ENCODE assay signal across 9 mouse cellular contexts in the genomic region with DNA sequence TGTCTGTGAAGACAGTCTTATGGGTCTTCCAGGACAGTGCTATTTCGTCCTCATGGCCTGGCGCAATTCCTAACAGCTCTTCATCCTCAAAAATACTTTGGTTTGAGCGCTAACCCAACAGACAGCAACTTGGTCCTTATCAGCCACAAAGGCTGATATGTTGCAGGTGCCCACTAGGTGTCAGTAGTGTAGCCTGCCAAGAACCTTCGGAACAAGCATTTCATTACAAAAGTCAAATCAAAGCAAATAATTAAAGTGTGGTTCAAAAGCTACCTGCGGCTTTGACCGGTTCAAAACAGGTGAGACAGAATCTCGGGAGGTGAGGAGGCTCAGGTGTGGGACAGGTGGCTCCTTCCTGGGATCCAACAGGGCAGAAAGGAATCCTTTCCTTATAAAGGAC. TPM values are rescaled to one million over a fixed set of nuclear protein-coding genes. Genes with fewer than 3 reads are reported as not detected.
DNase-seq lines count a peak whose midpoint lies in the region; ATAC-seq and TF ChIP-seq lines count a peak whose summit lies in the region.
"Had no signal": no experiment of that assay in that cellular context is flagged by ENCODE, and none has a peak within 500 bp of the region (broad histone marks: within the 10 kb centered on the region; RNA-seq: fewer than 3 reads in every experiment).

TSS of gene Slc9a4 (plus strand) at position 298 of the 400 bp plus-strand sequence.

- DNase-seq in adrenal gland, adult (ENCODE audit: inconsistent age in 2 of 2, low spot score in 1 of 2) = peak; percentile 11 to 68
- no peak for DNase-seq in adrenal gland, adult 8-10 months
- peak; percentile 59 for DNase-seq in A20 (ENCODE audit: low read depth, low spot score)
- DNase-seq in cerebellum, postnatal 10 days = peak; percentile 63 to 69
- peak; percentile 44 to 67 for DNase-seq in kidney, postnatal 36 days
- DNase-seq in lung, postnatal 25 days (ENCODE audit: low spot score) = peak; percentile 8

- no peak within 1 kb of the TSS for H3K4me3 ChIP-seq in heart, embryonic 13.5 days
- H3K4me3 ChIP-seq in small intestine, adult 2 months (ENCODE audit: low read depth, low read length) = peak within 1 kb of the TSS; percentile 56

- no peaks in the 10 kb centered on the region for H3K4me1 ChIP-seq in heart, embryonic 13.5 days
- peaks cover 4% of the 10 kb centered on the region; the same call in 1 of the 2 replicates for H3K4me1 ChIP-seq in small intestine, adult 2 months (ENCODE audit: control insufficient read depth, insufficient read depth, insufficient read length, low read length)

- 13% methylated on average over 7 of the region's 7 CpGs for WGBS in heart, embryonic 13.5 days
- 3% methylated on average over 7 of the region's 7 CpGs for WGBS in small intestine, adult 2 months

- no peaks in the 10 kb centered on the region for H3K9me3 ChIP-seq in heart, embryonic 13.5 days

- no peak within 1 kb of the TSS for H3K27ac ChIP-seq in heart, embryonic 13.5 days (replicated peaks)
- H3K27ac ChIP-seq in small intestine, adult 2 months (ENCODE audit: insufficient read depth, low read depth, low read length) = no peak within 1 kb of the TSS

- no peak for ATAC-seq in heart, embryonic 13.5 days (ENCODE audit: extremely low read depth, insufficient number of reproducible peaks, low FRiP score, low TSS enrichment)

- no peaks in the 10 kb centered on the region for H3K36me3 ChIP-seq in heart, embryonic 13.5 days
- H3K36me3 ChIP-seq in small intestine, adult 2 months (ENCODE audit: control insufficient read depth, insufficient read depth, low read length) = no peaks in the 10 kb centered on the region

- no peak for TF ChIP-seq POLR2A in small intestine, adult 2 months (IDR thresholded peaks at IDR 0.05; ENCODE audit: low read depth, low read length)

- H3K9ac ChIP-seq in heart, embryonic 13.5 days = no peak within 1 kb of the TSS

- peaks cover 16% of the 10 kb centered on the region for H3K27me3 ChIP-seq in heart, embryonic 13.5 days (replicated peaks)
- H3K27me3 ChIP-seq in small intestine, adult 2 months (ENCODE audit: control insufficient read depth, insufficient read depth, low read length) = no peaks in the 10 kb centered on the region

- peak; percentile 58; the same call in 1 of the 2 replicates for TF ChIP-seq CTCF in small intestine, adult 2 months (IDR thresholded peaks at IDR 0.05; ENCODE audit: extremely low read depth, insufficient read length, insufficient replicate concordance, low read depth, low read length)

- H3K4me2 ChIP-seq in heart, embryonic 13.5 days = peak within 1 kb of the TSS; percentile 45; the same call in 1 of the 2 replicates

RNA-seq across cellular contexts. Expression of gene Slc9a4, which starts in this region (rescaled TPM):
- total RNA-seq in adrenal gland, adult 8-10 months (2022) = not detected
- polyA plus RNA-seq in heart, embryonic 13.5 days (2015; fragmentation: Nextera tagmentation; extraction: Ambion mirVana) = not detected in 2 replicates
- 3.8 TPM in 1 of 2 replicates, not detected in the other for polyA plus RNA-seq in small intestine, adult 2 months (2012; rRNA removed)
- polyA plus RNA-seq: liver, embryonic 16.5 days had no signal
